Mouse (Mus musculus) forebrain, embryonic 16.5 days (tissue): ENCODE results near the gene Calr. TPM values are rescaled to one million over a fixed set of nuclear protein-coding genes. Genes with fewer than 3 reads are reported as not detected.

Experiments used
- ATAC-seq: fragments of 200-750 bp; cut with Nextera tagmentation; 2 replicates; pipeline ENCODE4 v1.8.0; 2017; ENCODE audit warnings: mild to moderate bottlenecking, moderate library complexity
- H3K27ac ChIP-seq: fragments of 300-500 bp; sonication (generic); 2 replicates; pipeline ENCODE4 v1.5.1; 2014; ENCODE audit warnings: low read length, control low read depth
- H3K27me3 ChIP-seq: fragments of 300-500 bp; sonication (generic); replicated peaks from 2 replicates; pipeline ENCODE4 v1.6.1; 2014; ENCODE audit warnings: low read length; ENCODE audit not compliant: control insufficient read depth, insufficient read depth
- H3K36me3 ChIP-seq: fragments of 300-500 bp; sonication (generic); 2 replicates; pipeline ENCODE4 v1.6.1; 2014; ENCODE audit not compliant: control insufficient read depth, insufficient read depth
- H3K4me1 ChIP-seq: fragments of 300-500 bp; sonication (generic); replicated peaks from 2 replicates; pipeline ENCODE4 v1.6.1; 2014; ENCODE audit warnings: low read length; ENCODE audit not compliant: control insufficient read depth, insufficient read depth
- H3K4me2 ChIP-seq: fragments of 300-500 bp; sonication (generic); 2 replicates; pipeline ENCODE4 v1.6.1; 2014; ENCODE audit warnings: mild to moderate bottlenecking, low read length, control low read depth
- H3K4me3 ChIP-seq: fragments of 300-500 bp; sonication (generic); replicated peaks from 2 replicates; pipeline ENCODE4 v1.5.1; 2014; ENCODE audit warnings: mild to moderate bottlenecking, low read length, control low read depth
- H3K9ac ChIP-seq: fragments of 300-500 bp; sonication (generic); replicated peaks from 2 replicates; pipeline ENCODE4 v1.6.1; 2014; ENCODE audit warnings: low read depth, low read length, control low read depth
- H3K9me3 ChIP-seq: fragments of 300-500 bp; sonication (generic); 2 replicates; pipeline ENCODE4 v1.6.1; 2016; ENCODE audit warnings: low read length; ENCODE audit not compliant: control insufficient read depth
- WGBS: fragments of 180-500 bp; shearing (Covaris S2); extraction: QIAGEN DNeasy Blood & Tissue Kit; methylation state at CpG from one replicate; pipeline ENCODE4 v1.1.7; 2014; 5-methylcytosine and 5-hydroxymethylcytosine counted together
- polyA plus RNA-seq: library from polyadenylated mRNA; unstranded; fragments of >200 nt; fragmentation: Nextera tagmentation; extraction: Ambion mirVana; gene quantifications from 2 replicates; pipeline ENCODE4 v1.2.1, GENCODE M21; 2015

Calr gene
- polyA plus RNA-seq: 610 and 631 TPM in 2 replicates

- Histone ChIP-seq H3K9me3 (no peaks in the 10 kb centered on the region), H3K4me1 (peaks cover 34% of the 10 kb centered on the region), H3K27me3 (no peaks in the 10 kb centered on the region), H3K36me3 (peaks cover 25% of the 10 kb centered on the region), H3K4me3 (peak within 1 kb of the TSS; percentile 99), H3K27ac (peak within 1 kb of the TSS; percentile 85), H3K9ac (peak within 1 kb of the TSS; percentile 93), H3K4me2 (peak within 1 kb of the TSS; percentile 94)
- under 1% methylated on average over 55 of the region's 55 CpGs for WGBS
- ATAC-seq: peak; percentile 99
Measured at GRCm38 (mm10) chr8:84846722-84847572, at the start of gene Calr. TSS of gene Calr (minus strand) at chr8:84846934.

GRCm38 (mm10) chr8:84895963-84896362 lies 49.2 kb upstream of the Calr start:
- no peak overlapping the region for H3K4me3 ChIP-seq
- H3K27ac ChIP-seq: no peak overlapping the region
- no peak for ATAC-seq
- H3K9ac ChIP-seq: no peak overlapping the region
- no peaks in the 10 kb centered on the region for H3K36me3 ChIP-seq
- H3K4me2 ChIP-seq: no peak overlapping the region
- no peaks in the 10 kb centered on the region for H3K9me3 ChIP-seq
- peaks cover 11% of the 10 kb centered on the region for H3K4me1 ChIP-seq
- 82% methylated on average over 5 of the region's 5 CpGs for WGBS
- no peaks in the 10 kb centered on the region for H3K27me3 ChIP-seq

- H3K9ac ChIP-seq: peak within 1 kb of the TSS; percentile 85
- H3K9me3 ChIP-seq: no peaks in the 10 kb centered on the region
- peak; percentile 100 for ATAC-seq
- no peaks in the 10 kb centered on the region for H3K27me3 ChIP-seq
- H3K36me3 ChIP-seq: no peaks in the 10 kb centered on the region
- H3K4me1 ChIP-seq: peaks cover 11% of the 10 kb centered on the region
- H3K4me3 ChIP-seq: peak within 1 kb of the TSS; percentile 86
- WGBS: 0% methylated on average over 11 of the region's 11 CpGs
- H3K4me2 ChIP-seq: peak within 1 kb of the TSS; percentile 96
- no peak within 1 kb of the TSS for H3K27ac ChIP-seq
Measured at GRCm38 (mm10) chr8:84893709-84894134, 47.0 kb upstream of the Calr start, which contains the start of gene Gcdh. TSS of gene Gcdh (minus strand) at chr8:84893921.

GRCm38 (mm10) chr8:84892993-84893708 lies 46.4 kb upstream of the Calr start:
- ATAC-seq: no peak
- H3K4me2 ChIP-seq: peak overlapping the region; percentile 96
- peak overlapping the region; percentile 85 for H3K9ac ChIP-seq
- no peak overlapping the region for H3K27ac ChIP-seq
- peak overlapping the region; percentile 86 for H3K4me3 ChIP-seq
- peaks cover 11% of the 10 kb centered on the region for H3K4me1 ChIP-seq
- no peaks in the 10 kb centered on the region for H3K27me3 ChIP-seq
- no peaks in the 10 kb centered on the region for H3K9me3 ChIP-seq
- WGBS: 13% methylated on average over 31 of the region's 31 CpGs
- 0 out of 2 replicates have a peak, but pooled peaks cover 2% of the 10 kb centered on the region for H3K36me3 ChIP-seq

- Histone ChIP-seq H3K4me3 (no peak overlapping the region), H3K36me3 (peaks cover 18% of the 10 kb centered on the region), H3K4me2 (no peak overlapping the region), H3K27ac (no peak overlapping the region), H3K9ac (no peak overlapping the region), H3K4me1 (peaks cover 11% of the 10 kb centered on the region), H3K27me3 (no peaks in the 10 kb centered on the region), H3K9me3 (no peaks in the 10 kb centered on the region)
- 91% methylated on average over 1 of the region's 1 CpGs for WGBS
- ATAC-seq: no peak
Measured at GRCm38 (mm10) chr8:84889141-84889540, 42.4 kb upstream of the Calr start.

- WGBS: 96% methylated on average over 3 of the region's 3 CpGs
- no peak for ATAC-seq
- H3K27me3 ChIP-seq: no peaks in the 10 kb centered on the region
- no peak overlapping the region for H3K4me3 ChIP-seq
- H3K9me3 ChIP-seq: no peaks in the 10 kb centered on the region
- no peak overlapping the region for H3K9ac ChIP-seq
- no peak overlapping the region for H3K27ac ChIP-seq
- no peak overlapping the region for H3K4me2 ChIP-seq
- peaks cover 18% of the 10 kb centered on the region for H3K36me3 ChIP-seq
- peaks cover 8% of the 10 kb centered on the region for H3K4me1 ChIP-seq
Measured at GRCm38 (mm10) chr8:84888280-84888679, 41.5 kb upstream of the Calr start.

GRCm38 (mm10) chr8:84884728-84885127 lies 38.0 kb upstream of the Calr start:
- Histone ChIP-seq H3K27me3 (no peaks in the 10 kb centered on the region), H3K4me3 (no peak overlapping the region), H3K4me2 (no peak overlapping the region), H3K9me3 (no peaks in the 10 kb centered on the region), H3K27ac (no peak overlapping the region), H3K4me1 (no peaks in the 10 kb centered on the region), H3K36me3 (peaks cover 18% of the 10 kb centered on the region), H3K9ac (no peak overlapping the region)
- ATAC-seq: no peak
- 84% methylated on average over 4 of the region's 4 CpGs for WGBS

GRCm38 (mm10) chr8:84878915-84879314 lies 32.2 kb upstream of the Calr start:
- no peaks in the 10 kb centered on the region for H3K9me3 ChIP-seq
- no peaks in the 10 kb centered on the region for H3K36me3 ChIP-seq
- H3K4me2 ChIP-seq: no peak overlapping the region
- H3K4me1 ChIP-seq: peaks cover 10% of the 10 kb centered on the region
- 97% methylated on average over 1 of the region's 1 CpGs for WGBS
- H3K4me3 ChIP-seq: no peak overlapping the region
- no peak overlapping the region for H3K9ac ChIP-seq
- H3K27me3 ChIP-seq: no peaks in the 10 kb centered on the region
- ATAC-seq: no peak
- H3K27ac ChIP-seq: no peak overlapping the region

GRCm38 (mm10) chr8:84877297-84878035 lies 30.7 kb upstream of the Calr start:
- Histone ChIP-seq H3K27me3 (no peaks in the 10 kb centered on the region), H3K27ac (peak overlapping the region; percentile 77), H3K36me3 (no peaks in the 10 kb centered on the region), H3K4me1 (peaks cover 16% of the 10 kb centered on the region), H3K9me3 (no peaks in the 10 kb centered on the region), H3K4me3 (no peak overlapping the region), H3K4me2 (no peak overlapping the region), H3K9ac (no peak overlapping the region)
- peak; percentile 60 for ATAC-seq
- WGBS: 35% methylated on average over 3 of the region's 3 CpGs
